Mouse (Mus musculus): ENCODE results near the gene Lrp6. TPM values are rescaled to one million over a fixed set of nuclear protein-coding genes. Genes with fewer than 3 reads are reported as not detected.

Lrp6 gene
- polyA plus RNA-seq, 2 experiments: 6.2 to 6.9 TPM

GRCm38 (mm10) chr6:134564539-134564938 is 2.2 kb downstream of the Lrp6 start:
- ATAC-seq (ENCODE audit: insufficient read depth) (no peak), DNase-seq (ENCODE audit: low read depth in 3 of 3, low spot score in 3 of 3) (no peak)
- Histone ChIP-seq H3K27ac (no peak overlapping the region), H3K27me3 (ENCODE audit: control insufficient read depth, insufficient read depth, low read length) (no peaks in the 10 kb centered on the region), H3K36me3 (replicated peaks; ENCODE audit: control insufficient read depth, insufficient read depth, low read depth) (no peaks in the 10 kb centered on the region), H3K9me3 (ENCODE audit: control insufficient read depth, low read length) (no peaks in the 10 kb centered on the region), H3K4me3 (ENCODE audit: insufficient read depth in 1 of 2, low read depth in 2 of 2, low read length in 2 of 2) (peak overlapping the region in 1 of 2 experiments; percentile 17; a peak in 1 of 4 replicates), H3K4me2 (ENCODE audit: low read depth) (peak overlapping the region; percentile 84), H3K4me1 (replicated peaks; ENCODE audit: control insufficient read depth in 2 of 2, insufficient read depth in 2 of 2, low read length in 1 of 2) (peaks cover 0 to 15% of the 10 kb centered on the region in 2 experiments), H3K9ac (replicated peaks) (no peak overlapping the region)
- WGBS (ENCODE audit: insufficient replicate concordance): 59% methylated on average over 2 of the region's 2 CpGs
- TF ChIP-seq CTCF (IDR thresholded peaks at IDR 0.05; ENCODE audit: low read depth) (no peak), EP300 (IDR thresholded peaks at IDR 0.05; ENCODE audit: low read depth) (no peak)

- H3K27ac ChIP-seq: no peak overlapping the region
These were observed 7.1 kb downstream of the Lrp6 start for GRCm38 (mm10) chr6:134559635-134560034.

DNA sequence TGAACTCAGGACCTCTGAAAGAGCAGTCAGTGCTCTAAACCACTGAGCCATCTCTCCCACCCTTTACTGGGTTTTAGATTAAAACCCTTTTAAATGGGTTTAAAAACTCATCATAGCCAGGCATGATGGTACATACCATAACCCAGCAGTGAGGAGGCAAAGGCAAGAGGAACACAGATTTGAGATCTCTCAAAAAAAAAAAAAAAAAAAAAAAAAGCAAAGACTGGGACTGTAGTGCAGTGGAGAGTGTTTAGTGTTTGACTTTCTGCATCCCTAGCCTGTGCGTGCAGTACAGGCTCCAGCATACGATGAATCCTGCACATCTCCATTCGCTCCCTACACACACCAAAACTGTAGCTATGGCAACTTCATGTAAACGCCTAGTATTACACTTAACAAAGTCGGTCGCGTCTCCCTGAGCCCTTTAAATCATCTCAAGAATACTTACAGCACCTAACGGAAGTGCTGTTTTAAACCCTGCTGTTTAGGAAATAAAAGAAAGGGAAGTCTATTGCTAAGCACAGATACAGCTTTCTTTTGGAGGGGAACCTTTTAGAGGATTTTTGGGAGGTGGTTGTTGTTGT is 8.1 kb downstream of the Lrp6 start:
- TF ChIP-seq EP300 (IDR thresholded peaks at IDR 0.05; ENCODE audit: low read depth) (no peak), CTCF (IDR thresholded peaks at IDR 0.05; ENCODE audit: low read depth) (no peak)
- Histone ChIP-seq H3K4me3 (ENCODE audit: insufficient read depth in 1 of 2, low read depth in 2 of 2, low read length in 2 of 2) (no peak overlapping the region), H3K36me3 (replicated peaks; ENCODE audit: control insufficient read depth, insufficient read depth, low read depth) (no peaks in the 10 kb centered on the region), H3K4me1 (replicated peaks; ENCODE audit: control insufficient read depth in 2 of 2, insufficient read depth in 2 of 2, low read length in 1 of 2) (peaks cover 0 to 21% of the 10 kb centered on the region in 2 experiments; a peak in 2 of 4 replicates), H3K27ac (no peak overlapping the region), H3K9me3 (ENCODE audit: control insufficient read depth, low read length) (no peaks in the 10 kb centered on the region), H3K4me2 (ENCODE audit: low read depth) (no peak overlapping the region), H3K27me3 (ENCODE audit: control insufficient read depth, insufficient read depth, low read length) (no peaks in the 10 kb centered on the region), H3K9ac (replicated peaks) (no peak overlapping the region)
- DNase-seq (ENCODE audit: low read depth in 3 of 3, low spot score in 3 of 3): no peak
- no peak for ATAC-seq (ENCODE audit: insufficient read depth)
- 58% methylated on average over 8 of the region's 8 CpGs for WGBS (ENCODE audit: insufficient replicate concordance)

More at GRCm38 (mm10) chr6:134559635-134560034, 7.1 kb downstream of the Lrp6 start:
- Histone ChIP-seq H3K4me3 (ENCODE audit: insufficient read depth in 1 of 2, low read depth in 2 of 2, low read length in 2 of 2) (no peak overlapping the region), H3K27me3 (ENCODE audit: control insufficient read depth, insufficient read depth, low read length) (no peaks in the 10 kb centered on the region), H3K4me2 (ENCODE audit: low read depth) (no peak overlapping the region), H3K4me1 (replicated peaks; ENCODE audit: control insufficient read depth in 2 of 2, insufficient read depth in 2 of 2, low read length in 1 of 2) (peaks cover 0 to 21% of the 10 kb centered on the region in 2 experiments; a peak in 2 of 4 replicates), H3K9me3 (ENCODE audit: control insufficient read depth, low read length) (no peaks in the 10 kb centered on the region), H3K36me3 (replicated peaks; ENCODE audit: control insufficient read depth, insufficient read depth, low read depth) (no peaks in the 10 kb centered on the region), H3K9ac (replicated peaks) (no peak overlapping the region)
- TF ChIP-seq EP300 (IDR thresholded peaks at IDR 0.05; ENCODE audit: low read depth): no peak
- TF ChIP-seq CTCF (IDR thresholded peaks at IDR 0.05; ENCODE audit: low read depth): no peak
- WGBS (ENCODE audit: insufficient replicate concordance): 63% methylated on average over 3 of the region's 3 CpGs
- ATAC-seq (ENCODE audit: insufficient read depth): no peak
- DNase-seq (ENCODE audit: low read depth in 3 of 3, low spot score in 3 of 3): no peak

DNA sequence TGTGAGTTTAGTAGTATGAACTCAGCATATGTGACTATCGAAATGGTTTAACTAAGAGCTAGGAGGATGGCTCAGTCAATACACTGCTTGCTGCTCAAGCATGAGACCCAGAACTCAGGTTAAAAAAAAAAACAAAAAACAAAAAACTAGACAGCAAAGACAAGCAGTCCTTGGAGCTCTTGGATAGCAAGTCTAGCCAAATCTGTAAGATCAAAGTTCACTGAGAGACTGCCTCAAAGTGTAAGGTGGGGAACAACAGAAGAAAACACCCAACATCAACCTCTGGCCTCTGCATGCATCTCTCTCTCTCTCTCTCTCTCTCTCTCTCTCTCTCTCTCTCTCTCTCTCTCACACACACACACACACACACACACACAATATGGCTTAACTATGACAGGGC is 9.7 kb downstream of the Lrp6 start:
- no peak overlapping the region for H3K4me2 ChIP-seq (ENCODE audit: low read depth)
- 69% methylated on average over 1 of the region's 1 CpGs for WGBS (ENCODE audit: insufficient replicate concordance)
- H3K9ac ChIP-seq (replicated peaks): no peak overlapping the region
- no peaks in the 10 kb centered on the region for H3K36me3 ChIP-seq (replicated peaks; ENCODE audit: control insufficient read depth, insufficient read depth, low read depth)
- DNase-seq (ENCODE audit: low read depth in 3 of 3, low spot score in 3 of 3): no peak
- H3K27ac ChIP-seq: no peak overlapping the region
- no peaks in the 10 kb centered on the region for H3K9me3 ChIP-seq (ENCODE audit: control insufficient read depth, low read length)
- no peak overlapping the region for H3K4me3 ChIP-seq (ENCODE audit: insufficient read depth in 1 of 2, low read depth in 2 of 2, low read length in 2 of 2)
- TF ChIP-seq EP300 (IDR thresholded peaks at IDR 0.05; ENCODE audit: low read depth): no peak
- no peak for TF ChIP-seq CTCF (IDR thresholded peaks at IDR 0.05; ENCODE audit: low read depth)
- peaks cover 0 to 17% of the 10 kb centered on the region in 2 experiments; a peak in 2 of 4 replicates for H3K4me1 ChIP-seq (replicated peaks; ENCODE audit: control insufficient read depth in 2 of 2, insufficient read depth in 2 of 2, low read length in 1 of 2)
- no peak for ATAC-seq (ENCODE audit: insufficient read depth)
- H3K27me3 ChIP-seq (ENCODE audit: control insufficient read depth, insufficient read depth, low read length): no peaks in the 10 kb centered on the region

GRCm38 (mm10) chr6:134556185-134556950 is 10.4 kb downstream of the Lrp6 start:
- TF ChIP-seq CTCF (IDR thresholded peaks at IDR 0.05; ENCODE audit: low read depth) (no peak), EP300 (IDR thresholded peaks at IDR 0.05; ENCODE audit: low read depth) (no peak)
- H3K27ac ChIP-seq: no peak overlapping the region
- ATAC-seq (ENCODE audit: insufficient read depth) (0 out of 2 replicates have a peak, but pooled peaks have one; percentile 37), DNase-seq (ENCODE audit: low read depth in 3 of 3, low spot score in 3 of 3) (no peak)
- no peaks in the 10 kb centered on the region for H3K27me3 ChIP-seq (ENCODE audit: control insufficient read depth, insufficient read depth, low read length)
- H3K9me3 ChIP-seq (ENCODE audit: control insufficient read depth, low read length): no peaks in the 10 kb centered on the region
- H3K36me3 ChIP-seq (replicated peaks; ENCODE audit: control insufficient read depth, insufficient read depth, low read depth): no peaks in the 10 kb centered on the region
- H3K4me1 ChIP-seq (replicated peaks; ENCODE audit: control insufficient read depth in 2 of 2, insufficient read depth in 2 of 2, low read length in 1 of 2): peaks cover 0 to 16% of the 10 kb centered on the region in 2 experiments; a peak in 2 of 4 replicates
- H3K4me2 ChIP-seq (ENCODE audit: low read depth): no peak overlapping the region
- WGBS (ENCODE audit: insufficient replicate concordance): 70% methylated on average over 7 of the region's 7 CpGs
- H3K9ac ChIP-seq (replicated peaks): no peak overlapping the region
- no peak overlapping the region for H3K4me3 ChIP-seq (ENCODE audit: insufficient read depth in 1 of 2, low read depth in 2 of 2, low read length in 2 of 2)
